Mouse (Mus musculus) stomach, embryonic 16.5 days (tissue): ENCODE measurements around the gene Ncan. TPM values are rescaled to one million over a fixed set of nuclear protein-coding genes. Genes with fewer than 3 reads are reported as not detected.

Experiments
- ATAC-seq: fragments of 200-750 bp; cut with Nextera tagmentation; 2 replicates; pipeline ENCODE4 v1.8.0; 2017; ENCODE audit warnings: moderate number of reproducible peaks, moderate TSS enrichment; ENCODE audit not compliant: insufficient read depth, low FRiP score
- H3K27ac ChIP-seq: fragments of 300-500 bp; sonication (generic); 2 replicates; pipeline ENCODE4 v1.5.1; 2014; ENCODE audit warnings: low read length
- H3K27me3 ChIP-seq: fragments of 300-500 bp; sonication (generic); 2 replicates; pipeline ENCODE4 v1.6.1; 2014; ENCODE audit warnings: low read length, control low read depth, mixed read lengths; ENCODE audit not compliant: control insufficient read depth, insufficient read depth
- H3K36me3 ChIP-seq: fragments of 300-500 bp; sonication (generic); 2 replicates; pipeline ENCODE4 v1.6.1; 2014; ENCODE audit warnings: low read length; ENCODE audit not compliant: control insufficient read depth, insufficient read depth
- H3K4me1 ChIP-seq: fragments of 300-500 bp; sonication (generic); 2 replicates; pipeline ENCODE4 v1.6.1; 2014; ENCODE audit warnings: low read length, control low read depth, mixed read lengths; ENCODE audit not compliant: control insufficient read depth, insufficient read depth
- H3K4me2 ChIP-seq: fragments of 300-500 bp; sonication (generic); 2 replicates; pipeline ENCODE4 v1.6.1; 2014; ENCODE audit warnings: low read depth, low read length, mixed read lengths
- H3K4me3 ChIP-seq: fragments of 300-500 bp; sonication (generic); replicated peaks from 2 replicates; pipeline ENCODE4 v1.5.1; 2014; ENCODE audit warnings: mild to moderate bottlenecking, low read length
- H3K9ac ChIP-seq: fragments of 300-500 bp; sonication (generic); 2 replicates; pipeline ENCODE4 v1.6.1; 2014; ENCODE audit warnings: low read length
- H3K9me3 ChIP-seq: fragments of 300-500 bp; sonication (generic); replicated peaks from 2 replicates; pipeline ENCODE4 v1.6.1; 2016; ENCODE audit warnings: low read length, control low read depth; ENCODE audit not compliant: control insufficient read depth
- WGBS: fragments of 180-500 bp; shearing (Covaris S2); extraction: QIAGEN DNeasy Blood & Tissue Kit; methylation state at CpG from one replicate; pipeline ENCODE4 v1.1.7; 2014; 5-methylcytosine and 5-hydroxymethylcytosine counted together
- polyA plus RNA-seq: library from polyadenylated mRNA; unstranded; fragments of >200 nt; fragmentation: Nextera tagmentation; extraction: Ambion mirVana; gene quantifications from 2 replicates; pipeline ENCODE4 v1.2.1, GENCODE M21; 2015

The Ncan gene
- polyA plus RNA-seq, 1 experiment from 2014 or later = 0.96 TPM

GRCm38 (mm10) chr8:70099276-70099675 is 21.4 kb downstream of the Ncan start:
- Histone ChIP-seq H3K27ac (no peak overlapping the region), H3K4me3 (no peak overlapping the region), H3K36me3 (no peaks in the 10 kb centered on the region), H3K9me3 (no peaks in the 10 kb centered on the region), H3K4me1 (no peaks in the 10 kb centered on the region), H3K4me2 (no peak overlapping the region), H3K9ac (no peak overlapping the region), H3K27me3 (no peaks in the 10 kb centered on the region)
- 64% methylated on average over 8 of the region's 8 CpGs for WGBS
- ATAC-seq = no peak

GRCm38 (mm10) chr8:70092786-70093185 is 27.9 kb downstream of the Ncan start:
- H3K4me2 ChIP-seq = no peak overlapping the region
- H3K4me3 ChIP-seq = no peak overlapping the region
- H3K9ac ChIP-seq = no peak overlapping the region
- no peak for ATAC-seq
- WGBS = 57% methylated on average over 8 of the region's 8 CpGs
- peaks cover 29% of the 10 kb centered on the region for H3K27me3 ChIP-seq
- H3K9me3 ChIP-seq = no peaks in the 10 kb centered on the region
- H3K27ac ChIP-seq = no peak overlapping the region
- H3K36me3 ChIP-seq = no peaks in the 10 kb centered on the region
- no peaks in the 10 kb centered on the region for H3K4me1 ChIP-seq

GRCm38 (mm10) chr8:70089296-70089960 is 31.2 kb downstream of the Ncan start:
- no peak overlapping the region for H3K9ac ChIP-seq
- H3K4me3 ChIP-seq = no peak overlapping the region
- no peak overlapping the region for H3K27ac ChIP-seq
- H3K4me1 ChIP-seq = peaks cover 2% of the 10 kb centered on the region; the same call in 1 of the 2 replicates
- H3K4me2 ChIP-seq = no peak overlapping the region
- peaks cover 61% of the 10 kb centered on the region for H3K27me3 ChIP-seq
- no peaks in the 10 kb centered on the region for H3K36me3 ChIP-seq
- no peaks in the 10 kb centered on the region for H3K9me3 ChIP-seq
- WGBS = 56% methylated on average over 9 of the region's 9 CpGs
- no peak for ATAC-seq

GRCm38 (mm10) chr8:70087836-70088650 is 32.6 kb downstream of the Ncan start:
- peak overlapping the region; percentile 48 for H3K4me2 ChIP-seq
- H3K9ac ChIP-seq = no peak overlapping the region
- peaks cover 74% of the 10 kb centered on the region for H3K27me3 ChIP-seq
- no peaks in the 10 kb centered on the region for H3K36me3 ChIP-seq
- H3K4me3 ChIP-seq = peak overlapping the region; percentile 36
- ATAC-seq = peak; percentile 52; the same call in 1 of the 2 replicates
- 3% methylated on average over 56 of the region's 56 CpGs for WGBS
- H3K4me1 ChIP-seq = peaks cover 13% of the 10 kb centered on the region
- no peaks in the 10 kb centered on the region for H3K9me3 ChIP-seq
- no peak overlapping the region for H3K27ac ChIP-seq

GRCm38 (mm10) chr8:70087237-70087636 is 33.4 kb downstream of the Ncan start:
- Histone ChIP-seq H3K4me3 (no peak overlapping the region), H3K4me2 (no peak overlapping the region), H3K4me1 (peaks cover 13% of the 10 kb centered on the region), H3K27me3 (peaks cover 81% of the 10 kb centered on the region), H3K9ac (no peak overlapping the region), H3K9me3 (no peaks in the 10 kb centered on the region), H3K27ac (no peak overlapping the region), H3K36me3 (no peaks in the 10 kb centered on the region)
- 4% methylated on average over 7 of the region's 7 CpGs for WGBS
- no peak; the same call in 1 of the 2 replicates for ATAC-seq

GRCm38 (mm10) chr8:70086151-70086550 is 34.5 kb downstream of the Ncan start:
- Histone ChIP-seq H3K4me1 (peaks cover 13% of the 10 kb centered on the region), H3K4me3 (no peak overlapping the region), H3K9ac (no peak overlapping the region), H3K36me3 (no peaks in the 10 kb centered on the region), H3K27me3 (peaks cover 83% of the 10 kb centered on the region), H3K9me3 (no peaks in the 10 kb centered on the region), H3K4me2 (no peak overlapping the region), H3K27ac (no peak overlapping the region)
- WGBS = 28% methylated on average over 1 of the region's 1 CpGs
- no peak for ATAC-seq

- ATAC-seq = no peak
- H3K27ac ChIP-seq = no peak overlapping the region
- 2% methylated on average over 71 of the region's 71 CpGs for WGBS
- no peaks in the 10 kb centered on the region for H3K9me3 ChIP-seq
- H3K4me3 ChIP-seq = peak overlapping the region; percentile 42
- H3K36me3 ChIP-seq = no peaks in the 10 kb centered on the region
- H3K27me3 ChIP-seq = peaks cover 75% of the 10 kb centered on the region
- peaks cover 13% of the 10 kb centered on the region for H3K4me1 ChIP-seq
- H3K9ac ChIP-seq = peak overlapping the region; percentile 49; the same call in 1 of the 2 replicates
- peak overlapping the region; percentile 67 for H3K4me2 ChIP-seq
Observed at GRCm38 (mm10) chr8:70084191-70085065, 36.2 kb downstream of the Ncan start.

- under 1% methylated on average over 26 of the region's 26 CpGs for WGBS
- Histone ChIP-seq H3K4me1 (peaks cover 13% of the 10 kb centered on the region), H3K36me3 (no peaks in the 10 kb centered on the region), H3K9me3 (no peaks in the 10 kb centered on the region), H3K9ac (peak within 1 kb of the TSS; percentile 49; the same call in 1 of the 2 replicates), H3K4me2 (peak within 1 kb of the TSS; percentile 67), H3K4me3 (peak within 1 kb of the TSS; percentile 42), H3K27me3 (peaks cover 64% of the 10 kb centered on the region), H3K27ac (no peak within 1 kb of the TSS)
- no peak for ATAC-seq
Observed at GRCm38 (mm10) chr8:70083285-70083684, 37.4 kb downstream of the Ncan start, which contains the start of gene Hapln4. Hapln4 (plus strand) TSS chr8:70083457.
